Mouse (Mus musculus): ENCODE data around the gene Macc1. TPM values are rescaled to one million over a fixed set of nuclear protein-coding genes. Genes with fewer than 3 reads are reported as not detected.

The Macc1 gene
- polyA plus RNA-seq, 1 experiment from 2014 or later = 0.05 TPM

DNA sequence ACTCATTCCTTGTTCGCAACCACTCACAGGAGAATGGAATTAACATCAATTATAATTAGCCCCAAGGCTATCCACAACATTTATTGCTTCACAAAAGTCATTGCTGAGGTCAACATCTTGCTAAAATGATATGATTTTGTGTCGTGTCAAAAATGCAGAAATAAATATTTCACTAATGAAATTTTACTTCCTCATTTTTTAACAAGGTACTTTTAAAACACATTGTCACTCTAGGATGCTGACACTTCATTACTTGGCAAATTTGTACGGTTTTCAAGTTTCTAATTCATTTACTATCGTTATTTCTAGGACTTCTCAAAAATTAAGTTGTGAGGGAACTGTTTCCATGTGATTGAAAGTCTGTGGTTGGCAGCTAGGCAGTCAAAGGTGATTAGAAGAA is 55.8 kb downstream of the Macc1 start:
- no peaks in the 10 kb centered on the region for H3K4me1 ChIP-seq (ENCODE audit: control insufficient read depth, insufficient read depth, low read length)
- no peaks in the 10 kb centered on the region for H3K27me3 ChIP-seq (ENCODE audit: control insufficient read depth, insufficient read depth, low read length)
- H3K4me3 ChIP-seq (ENCODE audit: low read depth, low read length) = no peak overlapping the region
- H3K36me3 ChIP-seq (ENCODE audit: control insufficient read depth, insufficient read depth, low read length) = no peaks in the 10 kb centered on the region
- no peak overlapping the region for H3K27ac ChIP-seq (ENCODE audit: low read depth, low read length)
- DNase-seq (ENCODE audit: low spot score, missing footprints) = no peak
- H3K4me2 ChIP-seq = no peak overlapping the region
- H3K9ac ChIP-seq (ENCODE audit: low read length) = no peak overlapping the region
- no peak for ATAC-seq (ENCODE audit: low FRiP score)
- H3K9me3 ChIP-seq (ENCODE audit: control insufficient read depth, low read length) = no peaks in the 10 kb centered on the region
- 86% methylated on average over 4 of the region's 4 CpGs for WGBS

- Histone ChIP-seq H3K9me3 (ENCODE audit: control insufficient read depth, low read length) (no peaks in the 10 kb centered on the region), H3K4me1 (ENCODE audit: control insufficient read depth, insufficient read depth, low read length) (no peaks in the 10 kb centered on the region), H3K4me3 (ENCODE audit: low read depth, low read length) (no peak overlapping the region), H3K4me2 (no peak overlapping the region), H3K9ac (ENCODE audit: low read length) (no peak overlapping the region), H3K36me3 (ENCODE audit: control insufficient read depth, insufficient read depth, low read length) (no peaks in the 10 kb centered on the region), H3K27me3 (ENCODE audit: control insufficient read depth, insufficient read depth, low read length) (no peaks in the 10 kb centered on the region), H3K27ac (ENCODE audit: low read depth, low read length) (no peak overlapping the region)
- ATAC-seq (ENCODE audit: low FRiP score) = no peak
- no peak for DNase-seq (ENCODE audit: low spot score, missing footprints)
- 80% methylated on average over 4 of the region's 4 CpGs for WGBS
Measured at GRCm38 (mm10) chr12:119372359-119372758, 58.3 kb downstream of the Macc1 start.

DNA sequence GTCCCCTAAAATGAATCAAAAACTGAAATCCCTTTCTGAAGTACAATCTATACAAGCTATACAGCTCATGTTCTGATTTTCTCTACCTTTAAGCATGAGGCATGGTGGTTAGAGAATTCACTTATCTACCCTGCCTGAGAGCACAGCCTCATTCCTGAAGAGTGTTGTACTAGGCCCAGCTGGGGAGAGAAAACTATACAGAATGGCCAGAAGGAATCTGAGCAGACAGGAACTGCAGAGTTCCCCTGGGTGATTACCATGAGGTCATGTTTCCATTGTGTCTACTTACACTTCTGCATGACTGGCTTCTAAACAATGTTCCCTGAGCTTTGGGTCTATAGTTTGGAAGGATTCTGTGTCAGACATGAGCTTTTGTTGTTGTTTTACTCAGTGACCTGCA is 62.8 kb downstream of the Macc1 start:
- Histone ChIP-seq H3K27ac (ENCODE audit: low read depth, low read length) (no peak overlapping the region), H3K4me3 (ENCODE audit: low read depth, low read length) (no peak overlapping the region), H3K4me1 (ENCODE audit: control insufficient read depth, insufficient read depth, low read length) (no peaks in the 10 kb centered on the region), H3K9me3 (ENCODE audit: control insufficient read depth, low read length) (no peaks in the 10 kb centered on the region), H3K27me3 (ENCODE audit: control insufficient read depth, insufficient read depth, low read length) (no peaks in the 10 kb centered on the region), H3K36me3 (ENCODE audit: control insufficient read depth, insufficient read depth, low read length) (no peaks in the 10 kb centered on the region), H3K4me2 (no peak overlapping the region), H3K9ac (ENCODE audit: low read length) (no peak overlapping the region)
- no peak for DNase-seq (ENCODE audit: low spot score, missing footprints)
- peak; percentile 76 for ATAC-seq (ENCODE audit: low FRiP score)

GRCm38 (mm10) chr12:119381839-119382238 is 67.8 kb downstream of the Macc1 start:
- H3K4me3 ChIP-seq (ENCODE audit: low read depth, low read length) = no peak overlapping the region
- H3K27ac ChIP-seq (ENCODE audit: low read depth, low read length) = no peak overlapping the region
- no peaks in the 10 kb centered on the region for H3K27me3 ChIP-seq (ENCODE audit: control insufficient read depth, insufficient read depth, low read length)
- no peak overlapping the region for H3K9ac ChIP-seq (ENCODE audit: low read length)
- DNase-seq (ENCODE audit: low spot score, missing footprints) (no peak), ATAC-seq (ENCODE audit: low FRiP score) (no peak)
- WGBS = 83% methylated on average over 1 of the region's 1 CpGs
- no peak overlapping the region for H3K4me2 ChIP-seq
- no peaks in the 10 kb centered on the region for H3K4me1 ChIP-seq (ENCODE audit: control insufficient read depth, insufficient read depth, low read length)
- no peaks in the 10 kb centered on the region for H3K36me3 ChIP-seq (ENCODE audit: control insufficient read depth, insufficient read depth, low read length)
- no peaks in the 10 kb centered on the region for H3K9me3 ChIP-seq (ENCODE audit: control insufficient read depth, low read length)

GRCm38 (mm10) chr12:119386243-119386642 is 72.2 kb downstream of the Macc1 start:
- ATAC-seq (ENCODE audit: low FRiP score) = no peak

GRCm38 (mm10) chr12:119386650-119387049 is 72.6 kb downstream of the Macc1 start:
- Histone ChIP-seq H3K9ac (ENCODE audit: low read length) (no peak overlapping the region), H3K4me1 (ENCODE audit: control insufficient read depth, insufficient read depth, low read length) (no peaks in the 10 kb centered on the region), H3K9me3 (ENCODE audit: control insufficient read depth, low read length) (no peaks in the 10 kb centered on the region), H3K27ac (ENCODE audit: low read depth, low read length) (no peak overlapping the region), H3K4me3 (ENCODE audit: low read depth, low read length) (no peak overlapping the region), H3K4me2 (no peak overlapping the region), H3K36me3 (ENCODE audit: control insufficient read depth, insufficient read depth, low read length) (no peaks in the 10 kb centered on the region), H3K27me3 (ENCODE audit: control insufficient read depth, insufficient read depth, low read length) (no peaks in the 10 kb centered on the region)
- WGBS = 68% methylated on average over 2 of the region's 2 CpGs
- DNase-seq (ENCODE audit: low spot score, missing footprints) (no peak), ATAC-seq (ENCODE audit: low FRiP score) (no peak)

More at GRCm38 (mm10) chr12:119386243-119386642, 72.2 kb downstream of the Macc1 start:
- H3K9me3 ChIP-seq (ENCODE audit: control insufficient read depth, low read length) = no peaks in the 10 kb centered on the region
- no peak overlapping the region for H3K27ac ChIP-seq (ENCODE audit: low read depth, low read length)
- no peak for DNase-seq (ENCODE audit: low spot score, missing footprints)
- no peaks in the 10 kb centered on the region for H3K27me3 ChIP-seq (ENCODE audit: control insufficient read depth, insufficient read depth, low read length)
- no peaks in the 10 kb centered on the region for H3K4me1 ChIP-seq (ENCODE audit: control insufficient read depth, insufficient read depth, low read length)
- H3K36me3 ChIP-seq (ENCODE audit: control insufficient read depth, insufficient read depth, low read length) = no peaks in the 10 kb centered on the region
- H3K4me3 ChIP-seq (ENCODE audit: low read depth, low read length) = no peak overlapping the region
- H3K4me2 ChIP-seq = no peak overlapping the region
- no peak overlapping the region for H3K9ac ChIP-seq (ENCODE audit: low read length)

GRCm38 (mm10) chr12:119387925-119388324 is 73.9 kb downstream of the Macc1 start:
- Histone ChIP-seq H3K4me1 (ENCODE audit: control insufficient read depth, insufficient read depth, low read length) (no peaks in the 10 kb centered on the region), H3K9ac (ENCODE audit: low read length) (no peak overlapping the region), H3K27me3 (ENCODE audit: control insufficient read depth, insufficient read depth, low read length) (no peaks in the 10 kb centered on the region), H3K36me3 (ENCODE audit: control insufficient read depth, insufficient read depth, low read length) (no peaks in the 10 kb centered on the region), H3K9me3 (ENCODE audit: control insufficient read depth, low read length) (no peaks in the 10 kb centered on the region), H3K4me3 (ENCODE audit: low read depth, low read length) (no peak overlapping the region), H3K4me2 (no peak overlapping the region), H3K27ac (ENCODE audit: low read depth, low read length) (no peak overlapping the region)
- WGBS = 85% methylated on average over 2 of the region's 2 CpGs
- no peak for DNase-seq (ENCODE audit: low spot score, missing footprints)
- no peak for ATAC-seq (ENCODE audit: low FRiP score)

DNA sequence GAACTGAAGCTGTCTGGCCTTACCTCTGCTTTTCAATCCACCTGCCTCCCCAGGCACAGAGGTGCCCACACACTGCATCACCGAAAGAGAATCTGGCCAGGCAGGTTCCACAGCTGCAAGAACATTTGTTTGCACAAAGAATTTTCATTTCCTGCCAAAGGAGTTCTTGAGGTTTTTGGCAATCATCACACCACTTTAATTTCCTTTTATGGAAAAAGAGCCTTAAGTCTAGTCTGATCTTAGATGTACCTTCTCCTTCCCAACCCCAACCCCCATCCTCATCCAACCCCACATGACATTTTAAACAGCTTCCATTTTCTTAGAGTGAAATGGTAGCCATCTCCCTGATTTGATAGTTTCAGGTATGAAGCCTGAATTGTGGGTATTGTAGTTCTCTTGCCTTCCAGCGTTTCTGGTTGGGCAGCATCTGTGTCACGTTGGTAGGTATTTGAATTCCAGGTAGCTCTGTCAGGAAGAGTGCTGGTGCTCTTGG is 76.2 kb downstream of the Macc1 start:
- Histone ChIP-seq H3K4me3 (ENCODE audit: low read depth, low read length) (no peak overlapping the region), H3K27me3 (ENCODE audit: control insufficient read depth, insufficient read depth, low read length) (no peaks in the 10 kb centered on the region), H3K4me1 (ENCODE audit: control insufficient read depth, insufficient read depth, low read length) (no peaks in the 10 kb centered on the region), H3K27ac (ENCODE audit: low read depth, low read length) (no peak overlapping the region), H3K4me2 (no peak overlapping the region), H3K36me3 (ENCODE audit: control insufficient read depth, insufficient read depth, low read length) (no peaks in the 10 kb centered on the region), H3K9ac (ENCODE audit: low read length) (no peak overlapping the region), H3K9me3 (ENCODE audit: control insufficient read depth, low read length) (no peaks in the 10 kb centered on the region)
- WGBS = 72% methylated on average over 3 of the region's 3 CpGs
- no peak for DNase-seq (ENCODE audit: low spot score, missing footprints)
- no peak for ATAC-seq (ENCODE audit: low FRiP score)

- Histone ChIP-seq H3K9me3 (ENCODE audit: control insufficient read depth, low read length) (no peaks in the 10 kb centered on the region), H3K4me1 (ENCODE audit: control insufficient read depth, insufficient read depth, low read length) (no peaks in the 10 kb centered on the region), H3K27ac (ENCODE audit: low read depth, low read length) (no peak overlapping the region), H3K36me3 (ENCODE audit: control insufficient read depth, insufficient read depth, low read length) (no peaks in the 10 kb centered on the region), H3K27me3 (ENCODE audit: control insufficient read depth, insufficient read depth, low read length) (no peaks in the 10 kb centered on the region), H3K4me2 (no peak overlapping the region), H3K4me3 (ENCODE audit: low read depth, low read length) (no peak overlapping the region), H3K9ac (ENCODE audit: low read length) (no peak overlapping the region)
- no peak for DNase-seq (ENCODE audit: low spot score, missing footprints)
- 84% methylated on average over 2 of the region's 2 CpGs for WGBS
- ATAC-seq (ENCODE audit: low FRiP score) = no peak
Measured at GRCm38 (mm10) chr12:119398046-119398659, 84.1 kb downstream of the Macc1 start.

Measured in midbrain, embryonic 11.5 days (tissue).